Mouse (Mus musculus): ENCODE measurements at regions not wholly inside any gene's neighbourhood (a gene's known extent, or its start where the extent isn't known, plus 50 kb on each side); places are given as distances from the start of the nearest gene placed in this dataset.
A peak's percentile ranks its signal among the peaks of the same experiment; 100 is the strongest.

DNA sequence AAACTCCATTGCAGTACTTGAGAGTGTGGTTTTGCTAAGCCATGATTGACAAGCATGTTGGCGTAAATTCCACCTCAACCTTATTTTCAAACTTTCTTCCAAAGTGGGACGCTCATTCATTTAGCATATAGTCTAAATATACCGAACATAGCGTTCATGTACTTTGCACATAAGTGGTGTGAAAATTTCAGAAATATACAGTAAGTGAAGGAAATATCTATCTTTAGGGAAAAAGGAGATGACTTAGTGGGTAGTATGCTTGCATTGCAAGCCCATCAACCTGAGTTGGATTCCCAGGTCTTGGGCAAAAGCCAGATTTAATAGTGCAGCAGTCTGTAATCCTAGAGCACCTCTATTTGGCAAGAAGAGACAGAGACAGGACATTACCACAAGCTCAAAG lies 493.8 kb upstream of the Cdh6 start:
- H3K9ac ChIP-seq (replicated peaks; ENCODE audit: low read depth, low read length), result no peak overlapping the region
- WGBS, result 88% methylated on average over 4 of the region's 4 CpGs
- no peak overlapping the region for H3K4me3 ChIP-seq (ENCODE audit: low read depth, low read length)
- no peak for ATAC-seq (ENCODE audit: insufficient read depth, low read depth)
- TF ChIP-seq CTCF (IDR thresholded peaks at IDR 0.05; ENCODE audit: low read depth) (no peak), EP300 (IDR thresholded peaks at IDR 0.05; ENCODE audit: low read depth) (no peak)
- no peak for DNase-seq (ENCODE audit: low spot score)
- no peak overlapping the region for H3K4me2 ChIP-seq (ENCODE audit: low read depth, low read length)
- H3K27ac ChIP-seq (ENCODE audit: low read depth), result no peak overlapping the region
- no peaks in the 10 kb centered on the region for H3K36me3 ChIP-seq (replicated peaks; ENCODE audit: control insufficient read depth, insufficient read depth, low read length)
- no peaks in the 10 kb centered on the region for H3K27me3 ChIP-seq (ENCODE audit: control insufficient read depth, insufficient read depth, low read length)
- no peaks in the 10 kb centered on the region for H3K4me1 ChIP-seq (ENCODE audit: control insufficient read depth, insufficient read depth)
- no peaks in the 10 kb centered on the region for H3K9me3 ChIP-seq (replicated peaks; ENCODE audit: control insufficient read depth, low read length)

DNA sequence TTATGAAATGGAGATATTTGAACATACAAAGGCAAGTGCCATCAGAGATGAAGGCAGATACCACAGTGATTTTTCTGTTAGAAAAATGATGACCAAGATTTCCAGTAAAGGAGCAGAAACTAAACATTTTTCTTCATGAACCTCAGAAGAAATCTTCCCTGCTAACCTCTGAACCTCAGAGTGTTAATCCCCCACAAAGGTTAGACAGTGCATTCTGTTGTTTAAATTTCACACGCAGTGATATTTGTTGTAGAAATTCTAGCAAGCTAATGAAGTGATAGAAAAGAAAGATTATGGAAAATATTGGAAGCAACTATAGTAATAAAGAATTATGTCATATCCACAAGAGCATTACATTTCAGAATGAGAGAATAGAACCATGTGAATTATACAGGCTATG lies 488.8 kb upstream of the Cdh6 start:
- TF ChIP-seq EP300 (IDR thresholded peaks at IDR 0.05; ENCODE audit: low read depth), result no peak
- no peak for TF ChIP-seq CTCF (IDR thresholded peaks at IDR 0.05; ENCODE audit: low read depth)
- ATAC-seq (ENCODE audit: insufficient read depth, low read depth) (no peak), DNase-seq (ENCODE audit: low spot score) (no peak)
- H3K9me3 ChIP-seq (replicated peaks; ENCODE audit: control insufficient read depth, low read length), result no peaks in the 10 kb centered on the region
- H3K4me2 ChIP-seq (ENCODE audit: low read depth, low read length), result no peak overlapping the region
- H3K27me3 ChIP-seq (ENCODE audit: control insufficient read depth, insufficient read depth, low read length), result no peaks in the 10 kb centered on the region
- H3K4me3 ChIP-seq (ENCODE audit: low read depth, low read length), result no peak overlapping the region
- H3K4me1 ChIP-seq (ENCODE audit: control insufficient read depth, insufficient read depth), result no peaks in the 10 kb centered on the region
- no peaks in the 10 kb centered on the region for H3K36me3 ChIP-seq (replicated peaks; ENCODE audit: control insufficient read depth, insufficient read depth, low read length)
- H3K9ac ChIP-seq (replicated peaks; ENCODE audit: low read depth, low read length), result no peak overlapping the region
- H3K27ac ChIP-seq (ENCODE audit: low read depth), result no peak overlapping the region
- WGBS, result 76% methylated on average over 1 of the region's 1 CpGs

GRCm38 (mm10) chr15:13655038-13655437 lies 481.6 kb upstream of the Cdh6 start:
- ATAC-seq (ENCODE audit: insufficient read depth, low read depth) (no peak), DNase-seq (ENCODE audit: low spot score) (no peak)
- Histone ChIP-seq H3K27me3 (ENCODE audit: control insufficient read depth, insufficient read depth, low read length) (no peaks in the 10 kb centered on the region), H3K9ac (replicated peaks; ENCODE audit: low read depth, low read length) (no peak overlapping the region), H3K4me1 (ENCODE audit: control insufficient read depth, insufficient read depth) (no peaks in the 10 kb centered on the region), H3K9me3 (replicated peaks; ENCODE audit: control insufficient read depth, low read length) (no peaks in the 10 kb centered on the region), H3K4me3 (ENCODE audit: low read depth, low read length) (no peak overlapping the region), H3K36me3 (replicated peaks; ENCODE audit: control insufficient read depth, insufficient read depth, low read length) (no peaks in the 10 kb centered on the region), H3K4me2 (ENCODE audit: low read depth, low read length) (no peak overlapping the region), H3K27ac (ENCODE audit: low read depth) (no peak overlapping the region)
- no peak for TF ChIP-seq EP300 (IDR thresholded peaks at IDR 0.05; ENCODE audit: low read depth)
- TF ChIP-seq CTCF (IDR thresholded peaks at IDR 0.05; ENCODE audit: low read depth), result no peak
- WGBS, result 68% methylated on average over 3 of the region's 3 CpGs

DNA sequence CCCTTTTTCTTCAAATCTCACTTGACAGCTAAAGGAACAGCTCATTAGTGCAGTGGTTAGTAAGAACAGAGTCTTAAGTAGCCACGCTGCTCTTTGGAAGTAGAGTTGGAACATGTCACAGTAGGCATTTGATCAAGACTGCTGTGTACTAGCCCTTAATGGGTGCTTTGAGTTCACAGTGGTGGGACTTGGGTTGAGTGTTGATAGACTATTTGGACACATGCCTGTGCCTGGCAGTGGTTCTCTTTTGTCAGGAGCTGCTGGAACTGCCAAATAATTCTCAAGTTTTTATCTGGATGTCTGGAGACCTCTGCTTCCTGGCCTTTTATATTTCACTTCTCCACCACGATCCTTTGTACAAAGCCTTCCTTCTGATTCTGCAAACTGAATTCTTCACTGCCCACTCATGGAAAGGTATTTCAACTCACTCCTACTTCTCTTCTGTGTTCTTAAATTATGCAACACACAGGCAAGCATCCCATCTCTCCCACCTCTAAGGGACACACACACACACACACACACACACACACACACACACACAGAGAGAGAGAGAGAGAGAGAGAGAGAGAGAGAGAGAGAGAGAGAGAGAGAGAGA lies 462.0 kb upstream of the Cdh6 start:
- H3K27ac ChIP-seq (ENCODE audit: low read depth), result peak overlapping the region; percentile 15; the same call in 1 of the 2 replicates
- no peaks in the 10 kb centered on the region for H3K4me1 ChIP-seq (ENCODE audit: control insufficient read depth, insufficient read depth)
- TF ChIP-seq CTCF (IDR thresholded peaks at IDR 0.05; ENCODE audit: low read depth), result no peak
- 0 out of 2 replicates have a peak, but pooled peaks have one; percentile 37 for TF ChIP-seq EP300 (IDR thresholded peaks at IDR 0.05; ENCODE audit: low read depth)
- ATAC-seq (ENCODE audit: insufficient read depth, low read depth) (0 out of 2 replicates have a peak, but pooled peaks have one; percentile 62), DNase-seq (ENCODE audit: low spot score) (peak; percentile 23)
- H3K9ac ChIP-seq (replicated peaks; ENCODE audit: low read depth, low read length), result no peak overlapping the region
- no peaks in the 10 kb centered on the region for H3K9me3 ChIP-seq (replicated peaks; ENCODE audit: control insufficient read depth, low read length)
- H3K36me3 ChIP-seq (replicated peaks; ENCODE audit: control insufficient read depth, insufficient read depth, low read length), result no peaks in the 10 kb centered on the region
- H3K27me3 ChIP-seq (ENCODE audit: control insufficient read depth, insufficient read depth, low read length), result no peaks in the 10 kb centered on the region
- H3K4me2 ChIP-seq (ENCODE audit: low read depth, low read length), result no peak overlapping the region
- no peak overlapping the region for H3K4me3 ChIP-seq (ENCODE audit: low read depth, low read length)
- WGBS, result 27% methylated on average over 2 of the region's 2 CpGs

DNA sequence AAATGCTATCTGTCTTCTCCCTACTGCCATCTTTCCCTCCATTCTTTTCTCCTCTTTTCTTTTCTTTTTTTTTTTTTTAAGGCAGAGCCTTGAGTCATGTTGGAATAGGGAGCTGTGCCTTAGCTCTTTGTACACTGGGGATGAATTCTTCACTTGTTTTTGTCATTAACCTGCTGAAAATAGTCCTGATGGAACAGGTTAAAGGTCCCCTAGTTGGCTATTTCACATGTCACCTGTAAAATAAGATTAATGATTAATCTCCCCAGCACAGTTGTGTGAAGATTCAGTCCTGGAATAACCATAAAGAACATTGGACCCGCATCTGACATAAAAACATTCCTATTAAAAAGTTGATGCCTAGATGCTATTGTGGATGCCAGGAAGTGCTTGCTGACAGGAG lies 428.7 kb upstream of the Cdh6 start:
- no peaks in the 10 kb centered on the region for H3K4me1 ChIP-seq (ENCODE audit: control insufficient read depth, insufficient read depth)
- WGBS, result 44% methylated on average over 1 of the region's 1 CpGs
- H3K27ac ChIP-seq (ENCODE audit: low read depth), result no peak overlapping the region
- DNase-seq (ENCODE audit: low spot score) (no peak), ATAC-seq (ENCODE audit: insufficient read depth, low read depth) (no peak)
- H3K27me3 ChIP-seq (ENCODE audit: control insufficient read depth, insufficient read depth, low read length), result no peaks in the 10 kb centered on the region
- TF ChIP-seq EP300 (IDR thresholded peaks at IDR 0.05; ENCODE audit: low read depth) (no peak), CTCF (IDR thresholded peaks at IDR 0.05; ENCODE audit: low read depth) (no peak)
- no peak overlapping the region for H3K4me2 ChIP-seq (ENCODE audit: low read depth, low read length)
- H3K36me3 ChIP-seq (replicated peaks; ENCODE audit: control insufficient read depth, insufficient read depth, low read length), result no peaks in the 10 kb centered on the region
- H3K9me3 ChIP-seq (replicated peaks; ENCODE audit: control insufficient read depth, low read length), result no peaks in the 10 kb centered on the region
- H3K4me3 ChIP-seq (ENCODE audit: low read depth, low read length), result no peak overlapping the region
- no peak overlapping the region for H3K9ac ChIP-seq (replicated peaks; ENCODE audit: low read depth, low read length)

DNA sequence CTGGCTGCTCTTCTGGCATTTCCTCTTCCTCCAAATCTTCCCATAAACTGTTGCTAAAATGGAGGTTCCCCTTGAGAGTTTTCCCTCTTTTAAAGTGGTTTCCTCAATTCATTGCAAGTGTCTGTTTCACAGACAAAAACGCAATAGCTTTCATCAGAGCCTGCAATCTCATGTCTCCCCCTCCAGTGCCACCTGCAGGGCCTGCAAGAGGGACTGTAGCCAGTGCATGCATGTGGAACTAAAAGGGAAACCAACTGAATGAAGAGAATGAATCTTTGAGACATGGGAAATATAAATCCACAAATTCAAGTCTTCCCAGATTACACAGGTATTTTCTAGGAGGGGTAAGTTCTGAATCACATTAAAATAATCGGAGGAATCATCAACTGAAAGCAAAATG lies 424.4 kb upstream of the Cdh6 start:
- H3K27me3 ChIP-seq (ENCODE audit: control insufficient read depth, insufficient read depth, low read length), result no peaks in the 10 kb centered on the region
- H3K4me3 ChIP-seq (ENCODE audit: low read depth, low read length), result no peak overlapping the region
- ATAC-seq (ENCODE audit: insufficient read depth, low read depth), result no peak
- H3K27ac ChIP-seq (ENCODE audit: low read depth), result no peak overlapping the region
- H3K36me3 ChIP-seq (replicated peaks; ENCODE audit: control insufficient read depth, insufficient read depth, low read length), result no peaks in the 10 kb centered on the region
- no peak overlapping the region for H3K9ac ChIP-seq (replicated peaks; ENCODE audit: low read depth, low read length)
- no peaks in the 10 kb centered on the region for H3K4me1 ChIP-seq (ENCODE audit: control insufficient read depth, insufficient read depth)
- no peak for DNase-seq (ENCODE audit: low spot score)
- H3K4me2 ChIP-seq (ENCODE audit: low read depth, low read length), result no peak overlapping the region
- 65% methylated on average over 2 of the region's 2 CpGs for WGBS
- H3K9me3 ChIP-seq (replicated peaks; ENCODE audit: control insufficient read depth, low read length), result no peaks in the 10 kb centered on the region
- TF ChIP-seq CTCF (IDR thresholded peaks at IDR 0.05; ENCODE audit: low read depth), result no peak
- no peak for TF ChIP-seq EP300 (IDR thresholded peaks at IDR 0.05; ENCODE audit: low read depth)

Data from heart, postnatal 0 days (tissue).